Mouse (Mus musculus): ENCODE measurements around the gene Spata20. TPM values are rescaled to one million over a fixed set of nuclear protein-coding genes. Genes with fewer than 3 reads are reported as not detected.

Spata20 gene
- polyA plus RNA-seq, 1 experiment from 2014 or later = 0.26 TPM

DNA sequence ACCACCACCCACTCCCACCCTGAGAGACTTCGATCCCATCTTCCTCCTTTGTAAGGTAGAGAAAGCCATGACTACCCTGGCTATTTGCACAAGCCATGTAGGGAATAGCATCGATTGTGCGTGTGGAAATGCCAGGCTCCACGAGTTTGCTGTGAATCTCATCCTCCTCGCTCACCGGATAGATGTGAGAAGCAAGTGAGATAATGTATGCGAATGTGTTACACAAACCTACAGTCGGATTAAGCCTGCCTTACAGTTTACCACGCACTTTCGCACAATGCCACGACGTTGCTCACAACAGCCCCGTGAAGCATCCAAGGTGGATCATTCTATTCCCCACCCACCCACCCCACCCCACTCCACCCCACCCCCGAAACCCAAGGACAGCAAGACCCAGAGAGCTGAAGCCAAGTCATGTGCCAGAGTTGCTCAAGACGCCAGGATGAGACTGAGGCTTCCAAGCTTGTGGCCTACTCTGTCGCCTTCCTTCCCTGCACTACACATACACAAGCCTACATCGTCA lies 19.6 kb downstream of the Spata20 start:
- no peak for ATAC-seq (ENCODE audit: low FRiP score)
- peaks cover 66% of the 10 kb centered on the region for H3K4me1 ChIP-seq
- WGBS = 93% methylated on average over 17 of the region's 17 CpGs

GRCm38 (mm10) chr11:94464170-94464569 lies 21.8 kb downstream of the Spata20 start:
- Histone ChIP-seq H3K27me3 (no peaks in the 10 kb centered on the region), H3K9ac (no peak overlapping the region), H3K4me3 (replicated peaks) (no peak overlapping the region), H3K36me3 (replicated peaks) (peaks cover 17% of the 10 kb centered on the region), H3K9me3 (no peaks in the 10 kb centered on the region), H3K27ac (no peak overlapping the region), H3K4me2 (no peak overlapping the region), H3K4me1 (peaks cover 49% of the 10 kb centered on the region)
- WGBS = 45% methylated on average over 2 of the region's 2 CpGs
- no peak for ATAC-seq (ENCODE audit: low FRiP score)

More for the DNA sequence above, 19.6 kb downstream of the Spata20 start:
- peaks cover 9% of the 10 kb centered on the region; the same call in 1 of the 2 replicates for H3K36me3 ChIP-seq (replicated peaks)
- H3K9ac ChIP-seq = no peak overlapping the region
- no peaks in the 10 kb centered on the region for H3K9me3 ChIP-seq
- no peak overlapping the region for H3K4me2 ChIP-seq
- H3K4me3 ChIP-seq (replicated peaks) = no peak overlapping the region
- peaks cover 5% of the 10 kb centered on the region; the same call in 1 of the 2 replicates for H3K27me3 ChIP-seq
- H3K27ac ChIP-seq = no peak overlapping the region

DNA sequence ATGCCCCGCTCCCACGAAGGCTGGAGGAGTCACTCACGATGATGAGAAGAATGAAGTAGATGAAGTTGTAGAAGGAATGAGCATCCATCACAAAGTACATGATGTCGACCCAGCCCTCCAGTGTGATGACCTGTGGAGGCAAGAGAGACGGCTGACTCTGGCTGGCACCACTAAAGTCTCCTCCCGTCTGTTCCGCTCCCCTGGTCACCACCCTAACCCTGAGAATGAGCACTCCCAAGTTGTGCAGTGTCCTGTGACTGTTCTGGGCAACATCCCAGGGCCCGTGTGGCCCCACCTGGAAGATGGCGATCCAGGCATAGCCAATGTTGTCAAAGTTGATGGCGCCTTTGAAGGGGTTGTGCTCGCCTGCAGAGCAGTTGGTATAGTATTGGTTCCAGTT lies 24.1 kb downstream of the Spata20 start:
- no peaks in the 10 kb centered on the region for H3K27me3 ChIP-seq
- H3K4me2 ChIP-seq = no peak overlapping the region
- 93% methylated on average over 11 of the region's 11 CpGs for WGBS
- H3K27ac ChIP-seq = no peak overlapping the region
- no peak for ATAC-seq (ENCODE audit: low FRiP score)
- no peak overlapping the region for H3K9ac ChIP-seq
- peaks cover 36% of the 10 kb centered on the region for H3K36me3 ChIP-seq (replicated peaks)
- H3K9me3 ChIP-seq = no peaks in the 10 kb centered on the region
- H3K4me1 ChIP-seq = peaks cover 31% of the 10 kb centered on the region
- no peak overlapping the region for H3K4me3 ChIP-seq (replicated peaks)

GRCm38 (mm10) chr11:94457001-94457400 lies 29.0 kb downstream of the Spata20 start:
- H3K9me3 ChIP-seq = no peaks in the 10 kb centered on the region
- no peak overlapping the region for H3K27ac ChIP-seq
- 84% methylated on average over 15 of the region's 15 CpGs for WGBS
- no peak overlapping the region for H3K9ac ChIP-seq
- ATAC-seq (ENCODE audit: low FRiP score) = no peak
- H3K4me2 ChIP-seq = no peak overlapping the region
- H3K27me3 ChIP-seq = no peaks in the 10 kb centered on the region
- no peak overlapping the region for H3K4me3 ChIP-seq (replicated peaks)
- peaks cover 20% of the 10 kb centered on the region; the same call in 1 of the 2 replicates for H3K4me1 ChIP-seq
- H3K36me3 ChIP-seq (replicated peaks) = peaks cover 32% of the 10 kb centered on the region

GRCm38 (mm10) chr11:94456347-94456746 lies 29.6 kb downstream of the Spata20 start:
- H3K36me3 ChIP-seq (replicated peaks) = peaks cover 27% of the 10 kb centered on the region
- no peaks in the 10 kb centered on the region for H3K9me3 ChIP-seq
- no peak overlapping the region for H3K4me2 ChIP-seq
- peaks cover 20% of the 10 kb centered on the region; the same call in 1 of the 2 replicates for H3K4me1 ChIP-seq
- no peak overlapping the region for H3K4me3 ChIP-seq (replicated peaks)
- no peak overlapping the region for H3K9ac ChIP-seq
- H3K27ac ChIP-seq = no peak overlapping the region
- WGBS = 83% methylated on average over 3 of the region's 3 CpGs
- no peak for ATAC-seq (ENCODE audit: low FRiP score)
- no peaks in the 10 kb centered on the region for H3K27me3 ChIP-seq

- no peak for ATAC-seq (ENCODE audit: low FRiP score)
- Histone ChIP-seq H3K36me3 (replicated peaks) (peaks cover 25% of the 10 kb centered on the region), H3K4me1 (peaks cover 17% of the 10 kb centered on the region; the same call in 1 of the 2 replicates)
Observed at GRCm38 (mm10) chr11:94455161-94455820, 30.7 kb downstream of the Spata20 start.

GRCm38 (mm10) chr11:94454756-94455155 lies 31.2 kb downstream of the Spata20 start:
- Histone ChIP-seq H3K36me3 (replicated peaks) (peaks cover 25% of the 10 kb centered on the region), H3K9me3 (no peaks in the 10 kb centered on the region), H3K4me3 (replicated peaks) (no peak overlapping the region), H3K4me2 (no peak overlapping the region), H3K27me3 (no peaks in the 10 kb centered on the region), H3K27ac (no peak overlapping the region), H3K9ac (no peak overlapping the region), H3K4me1 (peaks cover 20% of the 10 kb centered on the region)
- 75% methylated on average over 5 of the region's 5 CpGs for WGBS
- ATAC-seq (ENCODE audit: low FRiP score) = no peak

More at GRCm38 (mm10) chr11:94455161-94455820, 30.7 kb downstream of the Spata20 start:
- H3K27ac ChIP-seq = no peak overlapping the region
- H3K4me2 ChIP-seq = no peak overlapping the region
- 81% methylated on average over 10 of the region's 10 CpGs for WGBS
- no peak overlapping the region for H3K9ac ChIP-seq
- no peaks in the 10 kb centered on the region for H3K9me3 ChIP-seq
- no peak overlapping the region for H3K4me3 ChIP-seq (replicated peaks)
- no peaks in the 10 kb centered on the region for H3K27me3 ChIP-seq

- Histone ChIP-seq H3K36me3 (replicated peaks) (no peaks in the 10 kb centered on the region), H3K4me2 (no peak overlapping the region), H3K4me1 (peaks cover 33% of the 10 kb centered on the region), H3K9ac (no peak overlapping the region), H3K4me3 (replicated peaks) (no peak overlapping the region), H3K27me3 (no peaks in the 10 kb centered on the region), H3K9me3 (no peaks in the 10 kb centered on the region), H3K27ac (no peak overlapping the region)
- no peak for ATAC-seq (ENCODE audit: low FRiP score)
- WGBS = 71% methylated on average over 12 of the region's 12 CpGs
Observed at GRCm38 (mm10) chr11:94451091-94451773, 34.7 kb downstream of the Spata20 start.

GRCm38 (mm10) chr11:94449886-94450285 lies 36.1 kb downstream of the Spata20 start:
- Histone ChIP-seq H3K36me3 (replicated peaks) (no peaks in the 10 kb centered on the region), H3K4me3 (replicated peaks) (no peak overlapping the region), H3K27ac (peak overlapping the region; percentile 50), H3K9me3 (no peaks in the 10 kb centered on the region), H3K4me1 (peaks cover 38% of the 10 kb centered on the region), H3K27me3 (no peaks in the 10 kb centered on the region), H3K4me2 (no peak overlapping the region), H3K9ac (no peak overlapping the region)
- no peak for ATAC-seq (ENCODE audit: low FRiP score)
- 54% methylated on average over 5 of the region's 5 CpGs for WGBS

DNA sequence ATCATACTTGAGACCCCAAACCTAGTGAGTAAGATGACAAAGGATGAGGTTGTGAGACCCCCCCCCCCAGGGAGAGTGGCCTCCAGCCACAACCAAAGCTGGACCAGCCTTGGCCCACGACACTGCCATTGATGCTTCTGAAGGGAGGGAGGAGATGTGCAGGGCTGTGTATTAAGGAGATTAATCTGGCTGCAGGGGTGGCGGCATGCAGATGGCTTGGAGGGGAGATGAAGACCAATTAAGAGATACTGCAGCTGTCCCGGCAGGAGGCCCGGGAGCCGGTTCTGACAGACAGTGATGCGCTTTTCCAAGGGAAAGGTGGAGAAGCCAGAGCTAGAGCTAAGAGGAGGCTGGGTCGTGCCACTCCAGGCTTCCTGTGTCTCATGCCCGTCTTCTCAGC lies 36.7 kb downstream of the Spata20 start:
- no peak for ATAC-seq (ENCODE audit: low FRiP score)
- H3K27ac ChIP-seq = peak overlapping the region; percentile 50
- H3K9me3 ChIP-seq = no peaks in the 10 kb centered on the region
- H3K4me2 ChIP-seq = no peak overlapping the region
- no peak overlapping the region for H3K4me3 ChIP-seq (replicated peaks)
- H3K4me1 ChIP-seq = peaks cover 41% of the 10 kb centered on the region
- no peaks in the 10 kb centered on the region for H3K27me3 ChIP-seq
- no peaks in the 10 kb centered on the region for H3K36me3 ChIP-seq (replicated peaks)
- no peak overlapping the region for H3K9ac ChIP-seq
- 26% methylated on average over 8 of the region's 8 CpGs for WGBS

GRCm38 (mm10) chr11:94447017-94447416 lies 39.0 kb downstream of the Spata20 start:
- no peak for ATAC-seq (ENCODE audit: low FRiP score)
- 0 out of 2 replicates have a peak overlapping the region, but pooled peaks have one; percentile 25 for H3K27ac ChIP-seq
- no peak overlapping the region for H3K4me2 ChIP-seq
- peaks cover 9% of the 10 kb centered on the region; the same call in 1 of the 2 replicates for H3K36me3 ChIP-seq (replicated peaks)
- no peaks in the 10 kb centered on the region for H3K9me3 ChIP-seq
- peaks cover 55% of the 10 kb centered on the region for H3K4me1 ChIP-seq
- WGBS = 14% methylated on average over 3 of the region's 3 CpGs
- H3K9ac ChIP-seq = no peak overlapping the region
- H3K4me3 ChIP-seq (replicated peaks) = no peak overlapping the region
- 0 out of 2 replicates have a peak, but pooled peaks cover 3% of the 10 kb centered on the region for H3K27me3 ChIP-seq

GRCm38 (mm10) chr11:94445300-94445699 lies 40.7 kb downstream of the Spata20 start:
- Histone ChIP-seq H3K27ac (no peak overlapping the region), H3K9me3 (no peaks in the 10 kb centered on the region), H3K9ac (no peak overlapping the region), H3K27me3 (0 out of 2 replicates have a peak, but pooled peaks cover 3% of the 10 kb centered on the region), H3K4me3 (replicated peaks) (no peak overlapping the region), H3K4me2 (no peak overlapping the region), H3K4me1 (peaks cover 72% of the 10 kb centered on the region), H3K36me3 (replicated peaks) (peaks cover 9% of the 10 kb centered on the region; the same call in 1 of the 2 replicates)
- ATAC-seq (ENCODE audit: low FRiP score) = no peak
- 60% methylated on average over 4 of the region's 4 CpGs for WGBS

Data from forebrain, embryonic 12.5 days (tissue).